Mouse (Mus musculus) heart, adult 2 months (tissue): ENCODE measurements at regions not wholly inside any gene's neighbourhood (a gene's known extent, or its start where the extent isn't known, plus 50 kb on each side); places are given as distances from the start of the nearest gene placed in this dataset.
A peak's percentile ranks its signal among the peaks of the same experiment; 100 is the strongest.

Experiments
- DNase-seq, 2 experiments: peaks; one replicate each; pipeline ENCODE4 v3.0.0; 2021
- H3K27ac ChIP-seq: fragments of 200-600 bp; 2 replicates; pipeline ENCODE4 v1.8.1; 2022
- H3K27me3 ChIP-seq: fragments of 200-500 bp; 2 replicates; pipeline ENCODE4 v1.6.1; 2012; ENCODE audit warnings: mild to moderate bottlenecking, low read length, inconsistent platforms, mixed read lengths; ENCODE audit not compliant: control insufficient read depth, insufficient read depth
- H3K36me3 ChIP-seq: fragments of 200-500 bp; 2 replicates; pipeline ENCODE4 v1.6.1; 2012; ENCODE audit warnings: low read length, inconsistent platforms; ENCODE audit not compliant: control insufficient read depth, insufficient read depth
- H3K4me1 ChIP-seq: fragments of 200-500 bp; 2 replicates; pipeline ENCODE4 v1.6.1; 2011; ENCODE audit warnings: low read length; ENCODE audit not compliant: control insufficient read depth, insufficient read depth
- H3K4me3 ChIP-seq: fragments of 200-600 bp; 2 replicates; pipeline ENCODE4 v1.8.1; 2022
- H3K79me2 ChIP-seq: fragments of 200-500 bp; replicated peaks from 2 replicates; pipeline ENCODE4 v1.6.1; 2012; ENCODE audit warnings: mild to moderate bottlenecking, inconsistent platforms, low read length, moderate library complexity, mixed read lengths; ENCODE audit not compliant: control insufficient read depth, insufficient read depth
- H3K9ac ChIP-seq: fragments of 200-500 bp; 2 replicates; pipeline ENCODE4 v1.6.1; 2012; ENCODE audit warnings: low read depth, mild to moderate bottlenecking, control low read depth, inconsistent platforms, low read length, mixed read lengths
- CTCF ChIP-seq: fragments of 200-600 bp; IDR thresholded peaks from 2 replicates; pipeline ENCODE4 v1.8.1; 2022; ENCODE audit warnings: antibody characterized with exemption, mild to moderate bottlenecking, moderate library complexity
- EP300 ChIP-seq: fragments of 200-500 bp; IDR thresholded peaks from 2 replicates; pipeline ENCODE4 v1.6.1; 2011; ENCODE audit warnings: low read depth, low read length, control low read depth; ENCODE audit not compliant: insufficient read depth
- POLR2A ChIP-seq: fragments of 200-500 bp; IDR thresholded peaks from 2 replicates; pipeline ENCODE4 v1.6.1; 2011; ENCODE audit warnings: mild to moderate bottlenecking, low read depth, low read length, control low read depth; ENCODE audit not compliant: insufficient read depth
- WGBS: fragments of 180-500 bp; shearing (Covaris S2); methylation state at CpG from one replicate; pipeline ENCODE4 v1.1.7; 2018; 5-methylcytosine and 5-hydroxymethylcytosine counted together
- intact Hi-C: fragments of 180-260 bp; cut with DNase I; formaldehyde crosslinking; loops from one replicate; pipeline ENCODE4 v1.15.1; 2025

DNA sequence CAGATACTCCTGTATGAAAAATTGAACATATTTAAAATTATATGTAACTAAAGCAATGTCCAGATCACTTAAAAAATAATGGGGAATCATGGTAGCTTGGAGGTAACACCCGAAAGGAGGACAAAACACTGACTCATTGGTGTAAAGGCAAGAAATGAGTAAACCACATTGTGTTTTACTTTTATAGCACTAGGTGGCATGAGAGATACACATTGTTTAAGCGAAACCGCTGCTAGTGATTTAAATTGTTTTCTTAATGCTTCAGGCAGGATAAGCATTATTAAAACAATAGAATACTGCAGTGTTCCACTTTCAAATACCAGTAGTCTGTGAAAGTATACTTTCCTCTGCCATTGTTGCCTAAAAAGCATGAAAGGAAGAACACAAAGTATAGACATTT, 158.5 kb upstream of the 4930595M18Rik start:
- Histone ChIP-seq H3K27ac (no peak overlapping the region), H3K79me2 (no peaks in the 10 kb centered on the region), H3K36me3 (no peaks in the 10 kb centered on the region), H3K27me3 (no peaks in the 10 kb centered on the region), H3K4me3 (no peak overlapping the region), H3K9ac (no peak overlapping the region), H3K4me1 (no peaks in the 10 kb centered on the region)
- WGBS, result 47% methylated on average over 3 of the region's 3 CpGs
- DNase-seq, result no peak
- intact Hi-C loops, result no loop called here
- 0 out of 2 replicates have a peak, but pooled peaks have one; percentile 3 for TF ChIP-seq CTCF
- TF ChIP-seq EP300, result no peak
- no peak for TF ChIP-seq POLR2A
